Mouse (Mus musculus) liver, postnatal 0 days (tissue): ENCODE results near the gene Ifit1. TPM values are rescaled to one million over a fixed set of nuclear protein-coding genes. Genes with fewer than 3 reads are reported as not detected.
"Not testable (repeated sequence)": the region's sequence is repeated elsewhere in the genome, so short reads cannot be mapped to it uniquely, and the experiment has no call there.

Source experiments
- ATAC-seq: fragments of 200-750 bp; cut with Nextera tagmentation; 2 replicates; pipeline ENCODE4 v1.8.0; 2017; ENCODE audit warnings: mild to moderate bottlenecking, moderate library complexity
- DNase-seq: peaks from one replicate; pipeline ENCODE4 v3.0.0-alpha.2; 2016
- H3K27ac ChIP-seq: fragments of 300-500 bp; sonication (generic); 2 replicates; pipeline ENCODE4 v1.5.1; 2014; ENCODE audit warnings: antibody characterized with exemption, moderate library complexity, mild to moderate bottlenecking, low read depth
- H3K27me3 ChIP-seq: fragments of 300-500 bp; sonication (generic); 2 replicates; pipeline ENCODE4 v1.6.1; 2014; ENCODE audit warnings: low read length, control low read depth, mixed read lengths; ENCODE audit not compliant: insufficient read depth
- H3K36me3 ChIP-seq: fragments of 300-500 bp; sonication (generic); replicated peaks from 2 replicates; pipeline ENCODE4 v1.6.1; 2014; ENCODE audit warnings: mild to moderate bottlenecking, control low read depth, low read length, moderate library complexity, mixed read lengths; ENCODE audit not compliant: insufficient read depth
- H3K4me1 ChIP-seq: fragments of 300-500 bp; sonication (generic); 2 replicates; pipeline ENCODE4 v1.6.1; 2014; ENCODE audit warnings: antibody characterized with exemption, mild to moderate bottlenecking, control low read depth; ENCODE audit not compliant: insufficient read depth
- H3K4me2 ChIP-seq: fragments of 300-500 bp; sonication (generic); 2 replicates; pipeline ENCODE4 v1.6.1; 2014; ENCODE audit warnings: low read depth, mild to moderate bottlenecking, low read length, moderate library complexity, mixed read lengths
- H3K4me3 ChIP-seq: fragments of 300-500 bp; sonication (generic); 2 replicates; pipeline ENCODE4 v1.5.1; 2014; ENCODE audit warnings: low read depth, low read length
- H3K9ac ChIP-seq: fragments of 300-500 bp; sonication (generic); replicated peaks from 2 replicates; pipeline ENCODE4 v1.6.1; 2014; ENCODE audit warnings: mild to moderate bottlenecking, moderate library complexity
- H3K9me3 ChIP-seq: fragments of 300-500 bp; sonication (generic); 2 replicates; pipeline ENCODE4 v1.6.1; 2016; ENCODE audit warnings: mild to moderate bottlenecking, control low read depth, low read length, mixed read lengths
- CTCF ChIP-seq: sonication (generic); IDR thresholded peaks from 2 replicates; pipeline ENCODE4 v1.5.1; 2016; ENCODE audit warnings: antibody characterized with exemption, low read depth
- EP300 ChIP-seq: IDR thresholded peaks from 2 replicates; pipeline ENCODE4 v1.6.1; 2016; ENCODE audit warnings: antibody characterized with exemption, low read depth, mild to moderate bottlenecking
- WGBS: fragments of 180-500 bp; shearing (Covaris S2); extraction: QIAGEN DNeasy Blood & Tissue Kit; methylation state at CpG from one replicate; pipeline ENCODE4 v1.1.7; 2014; ENCODE audit not compliant: insufficient replicate concordance; 5-methylcytosine and 5-hydroxymethylcytosine counted together
- polyA plus RNA-seq: library from polyadenylated mRNA; unstranded; fragments of >200 nt; fragmentation: Nextera tagmentation; extraction: Ambion mirVana; gene quantifications from 2 replicates; pipeline ENCODE4 v1.2.1, GENCODE M21; 2015

Gene Ifit1
- polyA plus RNA-seq, result 6.6 and 8.4 TPM in 2 replicates

DNA sequence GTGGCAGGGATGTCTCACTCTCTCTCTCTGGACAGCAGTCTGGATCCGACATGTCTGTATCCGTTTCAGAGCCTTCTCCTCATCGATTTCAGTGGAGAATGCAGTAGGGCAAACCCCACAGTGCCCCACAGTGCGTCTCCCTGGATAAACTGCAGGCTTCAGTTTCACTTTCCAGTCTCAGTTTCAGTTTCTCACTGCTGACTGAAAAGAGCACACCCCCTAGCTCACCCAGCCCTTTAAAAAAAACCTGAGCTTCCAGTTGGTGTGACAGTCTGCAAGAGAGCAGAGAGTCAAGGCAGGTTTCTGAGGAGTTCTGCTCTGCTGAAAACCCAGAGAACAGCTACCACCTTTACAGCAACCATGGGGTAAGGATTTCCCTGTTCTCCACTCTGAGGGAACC is at the start of gene Ifit1, which contains the start of gene Ifit1bl2:
TSS of gene Ifit1 (plus strand) at position 249 of the 400 bp plus-strand sequence.
TSS of gene Ifit1bl2 (minus strand) at position 121 of the 400 bp plus-strand sequence.
- ATAC-seq (peak; percentile 80), DNase-seq (peak; percentile 40)
- TF ChIP-seq EP300, result no peak
- TF ChIP-seq CTCF, result no peak
- WGBS, result 13% methylated on average over 4 of the region's 4 CpGs
- peak within 1 kb of the TSS; percentile 48 for H3K4me3 ChIP-seq
- H3K27me3 ChIP-seq, result no peaks in the 10 kb centered on the region
- peak within 1 kb of the TSS; percentile 22; the same call in 1 of the 2 replicates for H3K27ac ChIP-seq
- peaks cover 21% of the 10 kb centered on the region for H3K4me1 ChIP-seq
- H3K9me3 ChIP-seq, result no peaks in the 10 kb centered on the region
- H3K4me2 ChIP-seq, result peak within 1 kb of the TSS; percentile 74
- peak within 1 kb of the TSS; percentile 56 for H3K9ac ChIP-seq
- H3K36me3 ChIP-seq, result no peaks in the 10 kb centered on the region

DNA sequence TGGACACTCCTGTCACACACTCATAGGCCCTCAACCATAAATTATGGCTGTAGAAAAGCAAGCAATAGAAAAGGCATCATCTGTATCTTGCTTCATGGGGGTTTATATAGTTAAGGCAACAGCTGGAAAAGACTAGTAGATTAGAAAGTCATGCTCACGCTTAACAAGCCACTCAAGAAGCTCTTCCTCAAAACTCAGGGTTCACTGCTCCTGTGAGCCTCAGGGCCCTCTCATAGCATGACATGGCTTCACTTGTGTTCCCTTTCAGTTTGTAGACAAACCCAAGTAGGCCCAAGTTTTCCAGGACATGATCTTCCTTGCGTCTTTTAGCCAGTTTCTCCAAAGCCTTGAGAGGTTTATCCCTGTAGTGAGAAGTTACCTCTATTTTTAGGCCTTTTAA is 47.2 kb upstream of the Ifit1 start:
- Histone ChIP-seq H3K9ac (no peak overlapping the region), H3K27ac (no peak overlapping the region), H3K27me3 (no peaks in the 10 kb centered on the region), H3K9me3 (no peaks in the 10 kb centered on the region), H3K4me3 (no peak overlapping the region), H3K36me3 (no peaks in the 10 kb centered on the region), H3K4me2 (no peak overlapping the region), H3K4me1 (no peaks in the 10 kb centered on the region)
- ATAC-seq (no peak), DNase-seq (no peak)
- WGBS, result 79% methylated on average over 2 of the region's 2 CpGs
- TF ChIP-seq EP300, result no peak
- no peak for TF ChIP-seq CTCF

DNA sequence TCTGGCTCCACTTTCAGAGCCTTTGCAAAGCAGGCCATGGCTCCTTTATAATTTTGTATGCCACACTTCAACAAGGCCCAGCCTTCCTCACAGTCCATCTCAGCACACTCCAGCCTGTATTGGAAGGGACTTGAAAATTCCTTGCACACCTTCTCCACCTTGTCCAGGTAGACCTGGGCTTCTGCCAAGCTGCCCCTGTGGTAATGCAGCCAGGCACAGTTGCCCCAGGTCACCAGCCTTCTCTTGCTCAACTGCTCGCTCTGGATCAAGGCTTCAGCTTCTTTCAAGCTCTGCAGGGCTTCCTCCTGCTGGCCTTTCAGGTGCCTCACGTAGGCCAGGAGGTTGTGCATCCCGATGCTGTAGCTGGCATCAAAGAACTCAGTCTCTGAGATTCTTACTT is 46.1 kb upstream of the Ifit1 start:
- not testable (repeated sequence) for H3K27ac ChIP-seq, H3K4me2 ChIP-seq, H3K36me3 ChIP-seq, H3K27me3 ChIP-seq, DNase-seq, H3K9ac ChIP-seq, H3K4me1 ChIP-seq, H3K4me3 ChIP-seq, ATAC-seq, H3K9me3 ChIP-seq
- WGBS, result 69% methylated on average over 3 of the region's 3 CpGs

DNA sequence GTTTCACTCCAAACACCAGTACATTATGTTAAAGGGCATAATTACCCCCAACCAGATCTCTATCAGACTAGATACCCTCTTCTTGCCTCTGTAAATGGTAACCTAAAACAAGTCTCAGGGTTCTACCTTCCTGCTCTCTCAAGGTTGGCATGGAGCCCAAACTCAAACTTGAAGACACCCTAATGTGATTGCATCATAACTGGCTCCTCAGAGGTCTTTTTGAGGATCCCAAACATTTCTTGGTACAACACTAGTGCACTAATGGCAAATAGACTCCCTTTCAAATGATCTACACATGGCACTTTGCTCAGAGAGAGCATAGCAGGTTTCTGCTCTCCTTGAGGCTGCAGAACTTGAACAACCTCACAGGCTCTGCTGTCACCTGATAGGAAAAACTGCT is 43.9 kb upstream of the Ifit1 start:
- Histone ChIP-seq H3K27ac (no peak overlapping the region), H3K4me3 (no peak overlapping the region), H3K9me3 (no peaks in the 10 kb centered on the region), H3K36me3 (no peaks in the 10 kb centered on the region), H3K4me1 (no peaks in the 10 kb centered on the region), H3K9ac (no peak overlapping the region), H3K27me3 (no peaks in the 10 kb centered on the region), H3K4me2 (no peak overlapping the region)
- TF ChIP-seq CTCF (no peak), EP300 (no peak)
- ATAC-seq (no peak), DNase-seq (no peak)

DNA sequence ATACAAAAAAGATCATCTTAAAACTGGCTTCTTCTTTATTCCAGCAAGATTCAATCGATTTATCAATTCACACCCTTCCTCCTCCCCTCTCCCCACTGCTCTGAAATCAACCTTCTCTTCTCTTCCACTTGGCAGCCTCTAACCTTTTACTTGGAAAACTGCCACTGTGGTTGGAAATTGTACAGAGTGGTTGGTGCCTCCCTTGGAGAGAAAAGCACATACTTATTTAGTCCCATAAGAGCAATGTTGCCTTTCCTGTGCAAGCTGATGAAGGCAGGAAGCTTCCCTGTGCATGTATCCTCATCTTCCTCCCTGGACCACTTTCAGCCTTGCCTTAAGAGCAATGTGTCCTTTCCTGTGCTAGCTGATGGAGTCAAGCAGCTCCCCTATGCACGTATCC is 42.3 kb upstream of the Ifit1 start:
- no peaks in the 10 kb centered on the region for H3K27me3 ChIP-seq
- DNase-seq (no peak), ATAC-seq (no peak)
- no peak overlapping the region for H3K27ac ChIP-seq
- no peak overlapping the region for H3K4me3 ChIP-seq
- no peak overlapping the region for H3K9ac ChIP-seq
- H3K4me1 ChIP-seq, result no peaks in the 10 kb centered on the region
- no peaks in the 10 kb centered on the region for H3K36me3 ChIP-seq
- H3K4me2 ChIP-seq, result no peak overlapping the region
- whole genome bisulfite sequencing, result 74% methylated on average over 2 of the region's 2 CpGs
- TF ChIP-seq EP300 (no peak), CTCF (no peak)
- H3K9me3 ChIP-seq, result no peaks in the 10 kb centered on the region

DNA sequence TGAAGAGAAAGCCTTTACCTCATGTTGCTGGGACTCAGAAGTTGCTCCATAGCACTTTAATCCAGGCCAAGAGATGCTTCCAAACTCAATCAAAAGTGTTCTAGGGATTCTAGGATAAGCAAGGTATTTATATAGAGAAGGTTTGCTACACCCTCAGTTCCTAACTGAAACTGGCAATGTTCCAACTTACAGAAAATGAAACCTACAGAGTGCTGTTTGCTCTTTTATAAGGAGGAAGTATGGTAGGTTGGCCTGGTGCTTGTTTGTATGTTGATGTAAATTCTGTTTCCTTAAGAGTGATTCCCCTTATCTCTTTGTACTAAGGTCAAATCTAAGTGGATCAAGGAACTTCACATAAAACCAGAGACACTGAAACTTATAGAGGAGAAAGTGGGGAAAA is 41.4 kb upstream of the Ifit1 start:
- not testable (repeated sequence) for ATAC-seq

DNA sequence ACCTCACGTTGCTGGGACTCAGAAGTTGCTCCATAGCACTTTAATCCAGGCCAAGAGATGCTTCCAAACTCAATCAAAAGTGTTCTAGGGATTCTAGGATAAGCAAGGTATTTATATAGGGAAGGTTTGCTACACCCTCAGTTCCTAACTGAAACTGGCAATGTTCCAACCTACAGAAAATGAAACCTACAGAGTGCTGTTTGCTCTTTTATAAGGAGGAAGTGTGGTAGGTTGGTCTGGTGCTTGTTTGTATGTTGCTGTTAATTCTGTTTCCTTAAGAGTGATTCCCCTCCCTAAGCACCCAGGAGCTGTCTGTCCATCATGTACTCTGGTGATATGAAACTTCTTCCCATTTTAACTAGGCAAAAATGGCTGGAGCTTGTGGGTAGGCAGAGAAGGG is 38.8 kb upstream of the Ifit1 start, which contains the start of gene Ifit1bl1:
TSS of gene Ifit1bl1 (minus strand) at position 69 of the 400 bp plus-strand sequence.
- peak; percentile 40; the same call in 1 of the 2 replicates for ATAC-seq
- H3K9me3 ChIP-seq, H3K27ac ChIP-seq, H3K36me3 ChIP-seq, H3K27me3 ChIP-seq, H3K4me3 ChIP-seq, H3K4me1 ChIP-seq, H3K9ac ChIP-seq, H3K4me2 ChIP-seq, DNase-seq: not testable (repeated sequence)
- WGBS, result 45% methylated on average over 1 of the region's 1 CpGs

More for the DNA sequence above, 41.4 kb upstream of the Ifit1 start:
- H3K27me3 ChIP-seq, H3K27ac ChIP-seq, H3K9ac ChIP-seq, H3K4me1 ChIP-seq, DNase-seq, H3K9me3 ChIP-seq, H3K36me3 ChIP-seq, H3K4me3 ChIP-seq, H3K4me2 ChIP-seq: not testable (repeated sequence)
